Mouse (Mus musculus) left cerebral cortex, adult 8-10 months (tissue): ENCODE measurements around the gene Gcnt2. TPM values are rescaled to one million over a fixed set of nuclear protein-coding genes. Genes with fewer than 3 reads are reported as not detected.

Experiments used
- DNase-seq, 2 experiments: peaks; one replicate each; pipeline ENCODE4 v3.0.0; 2022; ENCODE audit warnings: low spot score in 2 of 2
- total RNA-seq, 4 experiments: library from RNA; stranded (reverse); gene quantifications; 2 replicates each; pipeline ENCODE4 v1.2.4; 2022

Gcnt2 gene
- total RNA-seq, 4 experiments from 2014 or later, result 21.5 to 24.5 (median 23.5) TPM

DNA sequence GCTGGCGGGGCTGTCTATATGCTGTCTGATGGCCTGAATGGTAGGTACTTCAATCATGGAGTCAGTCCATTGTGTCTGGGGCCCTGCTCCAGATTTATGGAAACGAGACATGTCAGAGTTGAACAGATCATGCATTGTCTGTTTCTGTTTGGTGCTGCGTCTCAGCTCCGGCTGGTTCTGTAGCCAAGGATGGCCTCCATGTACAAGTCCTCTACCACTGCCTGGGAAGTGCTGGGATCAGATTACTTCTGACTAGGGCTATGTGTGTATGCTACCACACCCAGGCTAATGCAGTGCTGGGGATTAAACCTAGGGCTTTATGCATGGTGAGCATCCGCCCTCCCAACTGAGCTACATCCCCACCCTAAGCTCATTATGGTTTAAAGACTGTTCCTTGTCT is 78.0 kb downstream of the Gcnt2 start:
- no peak for DNase-seq

DNA sequence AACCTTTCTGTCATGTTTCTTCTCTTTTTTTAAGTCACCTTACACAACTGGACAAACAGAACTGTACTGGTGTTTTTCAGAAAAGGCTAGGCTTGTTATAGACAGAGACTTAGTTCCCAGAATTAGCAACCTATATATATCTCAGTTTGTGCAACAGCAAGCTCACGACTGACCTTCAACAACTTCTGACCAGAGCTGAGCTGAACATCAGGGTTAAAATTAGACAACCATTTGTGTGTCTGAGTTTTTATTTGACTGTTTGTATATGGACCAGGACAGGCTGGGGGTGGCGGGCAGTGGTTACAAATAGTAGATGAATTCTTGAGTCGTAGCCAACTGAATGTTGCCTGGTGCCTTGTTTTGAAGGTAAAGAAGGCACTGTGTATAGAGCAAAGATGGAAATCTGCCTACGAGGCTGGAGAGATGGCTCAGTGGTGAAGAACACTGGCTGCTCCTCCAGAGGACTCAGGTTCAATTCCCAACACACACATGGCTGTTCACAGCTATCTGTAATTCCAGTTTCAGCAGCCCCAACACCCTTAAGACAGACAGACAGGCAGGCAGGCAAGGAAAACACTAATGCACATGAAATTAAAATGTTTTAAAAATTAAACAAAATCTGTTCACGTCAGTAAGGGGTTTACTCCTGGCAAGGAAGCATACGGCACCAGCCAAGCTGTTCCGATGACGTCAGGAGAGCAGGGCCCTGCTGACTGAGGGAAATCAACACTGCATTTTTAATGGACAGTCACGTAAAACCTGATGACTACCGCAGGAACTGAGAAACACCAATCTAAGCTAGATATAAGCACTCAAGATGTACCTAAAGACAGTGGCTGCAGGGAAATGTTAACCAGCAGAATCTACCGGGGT is 79.2 kb downstream of the Gcnt2 start:
- DNase-seq, result no peak

- DNase-seq, result no peak
These were observed 83.5 kb downstream of the Gcnt2 start for GRCm38 (mm10) chr13:40943066-40943465.

DNA sequence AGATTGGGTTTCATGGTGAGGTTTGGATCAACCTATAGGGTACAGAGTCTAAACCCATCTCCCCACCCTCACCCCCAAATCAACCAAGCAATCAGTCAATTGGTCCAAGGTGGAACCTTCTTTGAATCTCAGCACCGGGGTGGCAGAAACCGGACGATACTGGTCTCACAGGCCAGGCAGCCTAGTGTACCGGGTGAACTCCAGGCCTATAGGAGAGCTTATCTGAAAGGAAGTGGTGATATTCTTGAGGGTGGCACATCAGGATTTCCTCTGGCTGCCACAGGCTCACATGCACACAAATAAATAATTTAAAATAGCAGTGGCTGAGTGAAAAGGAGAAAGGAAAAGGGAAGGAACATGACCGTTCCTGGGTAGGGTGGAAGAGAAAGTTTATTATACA is 84.4 kb downstream of the Gcnt2 start:
- DNase-seq, result no peak

DNA sequence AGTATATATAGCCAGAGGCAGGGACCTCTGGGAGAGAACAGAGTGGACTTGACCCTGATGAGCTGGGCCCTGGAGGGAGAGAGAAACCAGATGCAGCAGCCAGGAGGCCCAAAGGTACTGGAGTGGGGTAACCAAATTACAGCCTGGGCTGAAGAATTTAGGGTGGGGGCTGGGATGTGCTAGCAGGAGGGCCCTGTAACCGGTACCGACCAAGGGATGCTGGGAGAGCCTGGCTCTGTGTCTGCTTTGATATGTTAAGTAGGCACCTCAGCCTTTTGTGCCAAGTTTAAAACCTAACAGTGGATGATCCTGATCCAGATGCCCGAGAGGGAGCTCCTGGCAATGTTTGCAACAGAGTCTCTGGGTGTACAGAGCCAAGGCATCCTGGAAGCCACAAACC is 84.8 kb downstream of the Gcnt2 start:
- DNase-seq, result no peak

DNA sequence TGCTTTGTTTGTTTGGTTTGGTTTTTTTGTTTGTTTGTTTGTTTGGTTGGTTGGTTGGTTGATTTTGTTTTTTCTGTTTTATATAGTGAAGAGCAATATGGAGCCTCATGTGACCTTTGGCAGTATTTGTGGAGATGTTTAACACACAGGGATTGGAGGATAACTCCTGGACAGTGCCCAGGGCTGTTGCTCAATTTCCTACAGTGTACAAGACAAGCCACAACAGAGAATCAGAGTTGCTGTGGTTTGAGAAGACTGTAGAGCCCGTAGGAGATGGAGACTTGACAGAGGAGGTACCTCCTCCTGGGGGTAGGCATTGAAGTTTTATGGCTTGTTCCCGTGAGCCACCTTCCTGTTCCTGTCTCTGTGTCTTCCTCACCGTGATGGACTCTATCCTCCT is 87.0 kb downstream of the Gcnt2 start:
- no peak for DNase-seq

GRCm38 (mm10) chr13:40947538-40948205 is 88.1 kb downstream of the Gcnt2 start:
- no peak for DNase-seq

DNA sequence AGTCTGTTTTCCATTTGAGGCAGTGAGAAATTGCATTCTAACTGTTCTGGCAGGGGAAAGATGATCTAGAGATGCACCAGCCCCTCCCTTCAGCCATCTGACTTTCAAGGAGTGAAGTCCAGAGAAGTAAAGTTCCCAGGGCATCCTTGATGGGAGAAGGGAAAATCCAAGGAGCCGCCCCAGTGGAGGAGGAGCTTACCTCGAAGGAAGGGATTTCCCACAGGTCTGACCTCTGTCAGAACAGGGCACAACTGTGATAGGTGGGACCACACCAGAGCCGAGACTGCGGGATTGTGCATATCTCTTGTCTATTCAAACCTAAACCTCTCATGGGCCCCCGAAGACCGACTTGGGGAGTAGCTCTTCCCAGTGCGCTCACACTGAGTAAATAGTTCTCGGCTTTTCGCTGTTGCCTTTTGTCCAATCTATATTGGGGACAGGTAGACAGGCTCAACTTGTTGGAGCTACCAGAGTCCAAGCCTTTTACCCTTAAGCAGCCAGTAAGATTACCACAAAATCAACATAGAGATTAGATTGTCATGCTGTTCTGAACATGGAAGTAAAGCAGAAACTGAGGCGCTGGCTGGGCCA is 91.9 kb downstream of the Gcnt2 start:
- no peak for DNase-seq

DNA sequence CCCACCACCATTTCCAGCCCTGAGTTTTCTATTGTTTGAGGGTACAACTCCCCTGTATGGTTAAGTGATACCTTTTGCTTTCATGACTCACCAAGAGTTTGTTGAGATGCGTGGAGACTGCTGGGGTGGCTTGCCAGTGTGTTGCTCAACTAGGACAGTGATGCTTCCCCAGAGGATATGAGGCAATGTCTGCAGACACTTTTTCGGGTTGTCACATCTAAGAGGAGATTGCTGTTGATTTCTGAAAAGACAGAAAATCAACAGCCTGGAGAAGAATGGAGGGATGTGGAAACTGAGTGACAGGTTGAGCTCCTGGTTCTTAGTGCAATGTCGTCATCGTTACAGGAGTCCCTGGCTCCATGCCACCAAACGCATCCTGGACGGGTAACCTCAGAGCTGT is 93.7 kb downstream of the Gcnt2 start:
- no peak for DNase-seq

GRCm38 (mm10) chr13:40955773-40956172 is 96.2 kb downstream of the Gcnt2 start:
- no peak for DNase-seq

DNA sequence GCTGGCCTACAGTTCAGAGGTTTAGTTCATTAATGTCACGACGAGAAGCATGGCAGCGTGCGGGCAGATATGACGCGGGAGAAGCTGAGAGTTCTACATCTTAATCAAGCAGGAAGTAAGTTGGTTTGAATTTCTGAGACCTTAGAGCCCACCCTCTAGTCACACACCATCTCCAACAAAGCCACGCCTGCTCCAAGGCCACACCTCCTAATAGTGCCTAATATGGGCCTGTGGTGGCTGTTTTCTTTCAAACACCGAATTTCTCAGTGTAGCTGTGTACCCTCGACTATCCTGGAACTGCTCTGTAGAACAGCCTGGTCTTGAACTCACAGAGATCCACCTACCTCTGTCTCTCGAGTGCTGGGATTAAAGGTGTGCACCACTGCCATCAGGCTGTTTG is 108.1 kb downstream of the Gcnt2 start:
- no peak for DNase-seq

DNA sequence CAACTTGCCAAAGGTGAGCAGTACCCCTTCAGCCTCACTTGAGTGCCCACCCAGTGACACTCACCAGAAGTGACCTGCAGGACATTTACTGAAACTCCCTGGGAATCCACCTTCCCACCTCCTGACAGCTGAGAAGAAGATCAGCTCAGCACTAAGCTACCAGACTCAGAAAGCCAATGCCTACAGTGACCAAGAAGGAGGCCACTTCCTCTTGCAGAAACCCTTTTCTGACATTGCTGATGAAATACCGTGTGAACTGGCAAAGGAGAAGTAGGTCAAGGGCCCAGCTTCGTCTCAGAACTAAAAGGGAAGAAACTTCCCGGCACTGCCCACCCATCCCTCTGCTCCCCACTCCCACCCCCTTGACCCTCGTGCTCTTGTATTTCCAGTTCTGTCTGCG is 109.0 kb downstream of the Gcnt2 start:
- no peak for DNase-seq

DNA sequence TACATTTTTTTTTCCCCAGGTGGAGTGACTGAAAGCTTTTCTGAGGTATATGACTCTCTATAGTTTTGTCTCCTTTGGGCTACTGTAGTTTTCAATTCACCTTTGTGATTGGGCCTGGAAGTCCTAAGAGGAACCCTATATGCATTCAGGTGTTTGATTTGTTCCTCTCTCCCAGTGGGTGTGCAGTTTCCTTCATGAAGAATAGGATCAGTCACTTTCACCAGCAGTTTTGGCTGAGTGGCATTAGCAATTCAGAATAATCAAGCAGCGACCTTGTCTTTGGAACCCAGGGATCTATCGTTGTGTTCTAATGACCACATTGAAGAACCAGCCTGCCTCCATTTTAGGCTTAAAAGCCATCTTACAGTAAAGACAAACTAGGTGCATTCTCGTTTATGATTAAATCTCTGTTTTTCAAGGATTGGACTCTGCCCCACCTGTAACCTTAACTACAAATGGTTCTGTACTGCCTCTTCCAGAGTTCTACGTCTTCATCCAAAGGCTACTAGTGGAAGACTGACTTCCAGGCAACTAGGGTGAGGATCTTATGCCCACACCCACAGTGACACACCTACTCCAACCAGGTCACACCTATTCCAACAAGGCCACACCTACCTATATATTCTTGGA is 110.3 kb downstream of the Gcnt2 start:
- no peak for DNase-seq

GRCm38 (mm10) chr13:40971261-40971660 is 111.7 kb downstream of the Gcnt2 start:
- DNase-seq, result no peak

DNA sequence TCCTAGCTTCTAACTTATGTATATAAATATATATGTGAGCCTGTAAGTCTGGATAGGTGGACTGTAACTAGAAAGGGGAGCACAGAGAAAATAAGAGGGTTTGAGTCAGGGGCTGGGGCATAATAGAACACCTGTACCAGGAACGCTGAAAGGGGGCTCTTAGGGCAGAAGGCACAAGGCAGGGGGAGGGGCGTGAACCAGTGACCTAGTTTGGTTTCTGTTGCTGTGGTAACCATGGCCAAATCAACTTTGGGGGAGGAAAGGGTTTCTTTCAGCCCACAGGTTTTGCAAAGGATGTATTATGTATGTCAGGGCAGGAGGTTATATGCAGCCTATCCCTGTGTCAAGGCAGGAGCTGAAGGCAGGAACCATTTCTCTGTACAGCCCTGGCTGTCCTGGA is 112.3 kb downstream of the Gcnt2 start:
- no peak for DNase-seq

GRCm38 (mm10) chr13:40972976-40973375 is 113.4 kb downstream of the Gcnt2 start:
- DNase-seq, result no peak

- DNase-seq, result peak in 1 of 2 experiments; percentile 31
These were observed 118.1 kb downstream of the Gcnt2 start for GRCm38 (mm10) chr13:40977609-40978008.

GRCm38 (mm10) chr13:40978652-40979051 is 119.1 kb downstream of the Gcnt2 start:
- DNase-seq, result no peak

DNA sequence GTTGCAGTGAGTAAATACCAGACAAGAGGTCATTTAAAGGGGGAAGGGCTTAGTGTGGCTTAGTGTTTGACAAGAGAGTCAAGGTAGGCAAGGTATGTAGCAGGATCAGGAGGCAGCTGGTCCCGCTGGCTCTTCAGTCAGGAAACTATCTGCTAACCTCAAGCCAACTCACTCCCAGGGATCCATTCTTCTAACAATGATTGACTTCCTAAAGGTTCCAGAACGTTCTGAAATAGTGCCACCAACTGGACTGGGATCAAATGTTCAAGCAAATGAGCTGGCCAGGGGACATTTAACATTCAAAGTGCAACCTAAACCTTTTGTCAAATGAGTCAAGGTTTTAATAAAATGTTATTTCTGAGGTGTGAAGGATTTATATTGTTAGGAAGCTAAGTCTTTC is 119.8 kb downstream of the Gcnt2 start:
- DNase-seq, result no peak

- DNase-seq, result no peak
These were observed 123.2 kb downstream of the Gcnt2 start for GRCm38 (mm10) chr13:40982759-40983158.

DNA sequence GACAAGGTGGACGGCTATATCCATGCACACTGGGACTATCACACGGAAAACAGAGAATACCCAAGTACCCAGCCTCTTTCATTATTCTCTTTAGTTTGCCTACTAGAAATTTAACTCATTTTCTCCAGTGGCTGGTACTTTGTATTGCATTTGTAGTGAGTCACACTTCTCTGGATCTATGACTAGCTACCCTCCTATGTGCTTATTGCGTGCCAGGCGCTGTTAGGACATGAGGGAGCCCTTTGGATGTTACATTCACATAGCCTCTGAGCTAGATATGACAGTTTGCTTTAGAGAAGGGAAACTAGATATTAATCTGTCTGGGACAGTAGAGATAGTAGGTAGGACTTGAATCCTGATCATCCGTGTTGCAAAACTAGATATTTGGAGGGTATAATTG is 126.5 kb downstream of the Gcnt2 start:
- no peak for DNase-seq
